Mouse (Mus musculus) E14TG2a.4 (cell line): ENCODE results near the gene Tbc1d21.

Experiments used
- CTCF ChIP-seq: conservative IDR thresholded peaks from 2 replicates; pipeline ENCODE4 v1.5.1; 2014; ENCODE audit warnings: low read length
- NANOG ChIP-seq: IDR thresholded peaks from 2 replicates; pipeline ENCODE4 v1.6.1; 2014; ENCODE audit warnings: borderline replicate concordance, low read length, mixed read lengths
- POU5F1 ChIP-seq: IDR thresholded peaks from 2 replicates; pipeline ENCODE4 v1.6.1; 2014; ENCODE audit warnings: low read length, borderline replicate concordance

DNA sequence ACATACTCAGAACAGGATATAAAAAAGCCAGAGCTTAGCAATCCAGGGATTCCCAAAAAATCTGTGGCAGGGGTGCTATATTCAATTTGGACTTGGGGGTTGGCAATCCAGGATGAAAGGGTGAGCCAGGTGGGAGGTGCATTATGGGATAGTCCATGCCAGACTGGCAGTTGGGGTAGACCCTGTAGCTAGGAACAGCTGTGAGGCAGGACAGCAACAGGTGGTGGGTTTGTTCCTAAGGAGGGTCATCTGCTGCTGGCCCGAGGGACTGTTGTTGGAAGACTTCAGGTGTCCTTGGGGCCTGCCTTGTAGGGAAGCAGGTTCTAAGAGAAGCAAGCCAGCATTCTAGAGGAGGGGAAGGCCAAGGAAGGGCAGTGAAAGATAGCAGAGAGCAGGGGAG lies 8.9 kb downstream of the Tbc1d21 start:
- TF ChIP-seq POU5F1 = no peak
- TF ChIP-seq CTCF = no peak
- no peak for TF ChIP-seq NANOG
